Mouse (Mus musculus): ENCODE measurements at regions not wholly inside any gene's neighbourhood (a gene's known extent, or its start where the extent isn't known, plus 50 kb on each side); places are given as distances from the start of the nearest gene placed in this dataset.

- TF ChIP-seq CTCF (IDR thresholded peaks at IDR 0.05; ENCODE audit: insufficient read depth, low read length) (no peak), POLR2A (IDR thresholded peaks at IDR 0.05; ENCODE audit: borderline replicate concordance, extremely low read depth, low read depth, low read length) (no peak)
Observed at GRCm38 (mm10) chr9:27515427-27516110, 119.0 kb downstream of the Spata19 start.
